Mouse (Mus musculus) myocyte (in vitro differentiated cells): Measurements from ENCODE around the gene Lrg1. TPM values are rescaled to one million over a fixed set of nuclear protein-coding genes. Genes with fewer than 3 reads are reported as not detected.

Source experiments
- H3K27me3 ChIP-seq: one replicate; pipeline ENCODE4 v1.6.1; 2011; ENCODE audit not compliant: control insufficient read depth, insufficient read depth, insufficient read length
- H3K36me3 ChIP-seq: one replicate; pipeline ENCODE4 v1.6.1; 2011; ENCODE audit not compliant: control insufficient read depth, insufficient read depth
- H3K4me2 ChIP-seq: one replicate; pipeline ENCODE4 v1.6.1; 2011; ENCODE audit warnings: low read depth, control low read depth
- H3K4me3 ChIP-seq: one replicate; pipeline ENCODE4 v1.5.1; 2011; ENCODE audit warnings: mild to moderate bottlenecking, control low read depth, moderate library complexity
- H3K79me2 ChIP-seq: one replicate; pipeline ENCODE4 v1.6.1; 2011; ENCODE audit not compliant: control insufficient read depth, insufficient read depth
- H3ac ChIP-seq: one replicate; pipeline ENCODE4 v1.6.1; 2011; ENCODE audit not compliant: control insufficient read depth, insufficient read length
- CEBPB ChIP-seq: IDR thresholded peaks from 2 replicates; pipeline ENCODE4 v1.6.1; 2011; ENCODE audit warnings: mild to moderate bottlenecking, moderate library complexity; ENCODE audit not compliant: poor library complexity, insufficient read depth, severe bottlenecking
- E2F4 ChIP-seq: IDR thresholded peaks from one replicate; pipeline ENCODE4 v1.6.1; 2011; ENCODE audit warnings: mild to moderate bottlenecking, control low read depth, moderate library complexity; ENCODE audit not compliant: insufficient read depth
- MAX ChIP-seq: IDR thresholded peaks from one replicate; pipeline ENCODE4 v1.6.1; 2011; ENCODE audit warnings: low read depth, mild to moderate bottlenecking, control low read depth
- MYOD1 ChIP-seq, 3 experiments: IDR thresholded peaks; one replicate each; pipeline ENCODE4 v1.6.1; 2011; ENCODE audit warnings: control low read depth in 2 of 3, low read depth in 2 of 3, mild to moderate bottlenecking in 2 of 3, moderate library complexity in 1 of 3; ENCODE audit not compliant: insufficient read length in 2 of 3, control insufficient read depth in 1 of 3
- MYOG ChIP-seq, 3 experiments: IDR thresholded peaks; one replicate each; pipeline ENCODE4 v1.6.1; 2011; ENCODE audit warnings: control low read depth in 2 of 3, low read depth in 2 of 3, mild to moderate bottlenecking in 2 of 3; ENCODE audit not compliant: insufficient read length in 2 of 3, control insufficient read depth in 1 of 3, insufficient read depth in 1 of 3
- POLR2A ChIP-seq: IDR thresholded peaks from one replicate; pipeline ENCODE4 v1.6.1; 2011; ENCODE audit warnings: low read depth, mild to moderate bottlenecking, control low read depth, moderate library complexity; ENCODE audit not compliant: insufficient read length
- POLR2AphosphoS2 ChIP-seq: IDR thresholded peaks from one replicate; pipeline ENCODE4 v1.6.1; 2011; ENCODE audit warnings: low read depth, control low read depth; ENCODE audit not compliant: insufficient read length
- REST ChIP-seq: IDR thresholded peaks from one replicate; pipeline ENCODE4 v1.6.1; 2011; ENCODE audit warnings: mild to moderate bottlenecking, control low read depth, moderate library complexity; ENCODE audit not compliant: insufficient read depth, insufficient read length
- SRF ChIP-seq: IDR thresholded peaks from one replicate; pipeline ENCODE4 v1.6.1; 2011; ENCODE audit warnings: low read depth; ENCODE audit not compliant: control insufficient read depth, insufficient read length
- TCF12 ChIP-seq: IDR thresholded peaks from one replicate; pipeline ENCODE4 v1.6.1; 2011; ENCODE audit warnings: mild to moderate bottlenecking, control low read depth; ENCODE audit not compliant: poor library complexity, insufficient read depth, severe bottlenecking
- TCF3 ChIP-seq: IDR thresholded peaks from one replicate; pipeline ENCODE4 v1.6.1; 2011; ENCODE audit warnings: low read depth, control low read depth; ENCODE audit not compliant: insufficient read length
- USF1 ChIP-seq: IDR thresholded peaks from one replicate; pipeline ENCODE4 v1.6.1; 2011; ENCODE audit warnings: low read depth, mild to moderate bottlenecking, control low read depth, moderate library complexity
- polyA plus RNA-seq: library from polyadenylated mRNA; unstranded; fragments of >200 nt; fragmentation: generic; extraction: Trizol; gene quantifications from one replicate; pipeline ENCODE4 v1.2.1, GENCODE M21; 2012; ENCODE audit warnings: missing spikeins

Gene Lrg1
- polyA plus RNA-seq, 1 experiment: 0.04 TPM

GRCm38 (mm10) chr17:56077523-56077922, 44.3 kb downstream of the Lrg1 start:
- no peak overlapping the region for H3K4me3 ChIP-seq
- peaks cover 29% of the 10 kb centered on the region for H3K79me2 ChIP-seq
- TF ChIP-seq MYOD1 (IDR thresholded peaks at IDR 0.05; ENCODE audit: control insufficient read depth in 1 of 3, insufficient read length in 2 of 3, low read depth in 2 of 3): no peak
- no peak for TF ChIP-seq POLR2A
- TF ChIP-seq REST: no peak
- no peak for TF ChIP-seq MYOG (IDR thresholded peaks at IDR 0.05; ENCODE audit: control insufficient read depth in 1 of 3, insufficient read depth in 1 of 3, insufficient read length in 2 of 3, low read depth in 2 of 3)
- TF ChIP-seq TCF3: no peak
- TF ChIP-seq POLR2AphosphoS2: no peak
- no peak for TF ChIP-seq MAX
- TF ChIP-seq TCF12: no peak
- no peak for TF ChIP-seq USF1
- TF ChIP-seq SRF: no peak
- no peaks in the 10 kb centered on the region for H3K27me3 ChIP-seq
- no peak overlapping the region for H3ac ChIP-seq
- H3K36me3 ChIP-seq: peaks cover 2% of the 10 kb centered on the region
- H3K4me2 ChIP-seq: no peak overlapping the region

- no peak for TF ChIP-seq POLR2AphosphoS2
- TF ChIP-seq E2F4: no peak
- peak; percentile 87 for TF ChIP-seq USF1
- Histone ChIP-seq H3K4me3 (peak within 1 kb of the TSS; percentile 44), H3K79me2 (peaks cover 1% of the 10 kb centered on the region), H3K27me3 (no peaks in the 10 kb centered on the region), H3K4me2 (peak within 1 kb of the TSS; percentile 90), H3ac (no peak within 1 kb of the TSS), H3K36me3 (peaks cover 16% of the 10 kb centered on the region)
These were observed 47.0 kb downstream of the Lrg1 start, which contains the start of gene Ubxn6 for GRCm38 (mm10) chr17:56074827-56075208. Gene Ubxn6 (minus strand): TSS chr17:56075028.

GRCm38 (mm10) chr17:56074097-56074826, 47.5 kb downstream of the Lrg1 start:
- no peaks in the 10 kb centered on the region for H3K27me3 ChIP-seq
- H3K79me2 ChIP-seq: no peaks in the 10 kb centered on the region
- H3K36me3 ChIP-seq: peaks cover 17% of the 10 kb centered on the region
- peak overlapping the region; percentile 44 for H3K4me3 ChIP-seq
- peak overlapping the region; percentile 90 for H3K4me2 ChIP-seq
- no peak overlapping the region for H3ac ChIP-seq
- no peak for TF ChIP-seq TCF3
- TF ChIP-seq TCF12: no peak
- no peak for TF ChIP-seq USF1
- peak; percentile 17 for TF ChIP-seq POLR2AphosphoS2
- TF ChIP-seq POLR2A: peak; percentile 25

GRCm38 (mm10) chr17:56072243-56072642, 49.6 kb downstream of the Lrg1 start:
- Histone ChIP-seq H3K4me2 (no peak overlapping the region), H3K79me2 (no peaks in the 10 kb centered on the region), H3K36me3 (peaks cover 17% of the 10 kb centered on the region), H3ac (no peak overlapping the region), H3K4me3 (no peak overlapping the region), H3K27me3 (no peaks in the 10 kb centered on the region)
- TF ChIP-seq POLR2AphosphoS2 (no peak), MYOD1 (IDR thresholded peaks at IDR 0.05; ENCODE audit: control insufficient read depth in 1 of 3, insufficient read length in 2 of 3, low read depth in 2 of 3) (no peak), POLR2A (no peak), CEBPB (no peak), REST (no peak), TCF3 (no peak)

GRCm38 (mm10) chr17:56071126-56071525, 50.7 kb downstream of the Lrg1 start:
- Histone ChIP-seq H3K4me2 (no peak overlapping the region), H3K36me3 (peaks cover 21% of the 10 kb centered on the region), H3ac (no peak overlapping the region), H3K4me3 (no peak overlapping the region), H3K27me3 (no peaks in the 10 kb centered on the region), H3K79me2 (no peaks in the 10 kb centered on the region)
- TF ChIP-seq USF1: no peak
- no peak for TF ChIP-seq CEBPB
- no peak for TF ChIP-seq TCF3
- TF ChIP-seq MYOG (IDR thresholded peaks at IDR 0.05; ENCODE audit: control insufficient read depth in 1 of 3, insufficient read depth in 1 of 3, insufficient read length in 2 of 3, low read depth in 2 of 3): no peak
- TF ChIP-seq POLR2AphosphoS2: no peak
- no peak for TF ChIP-seq REST
- TF ChIP-seq POLR2A: no peak
- TF ChIP-seq MYOD1 (IDR thresholded peaks at IDR 0.05; ENCODE audit: control insufficient read depth in 1 of 3, insufficient read length in 2 of 3, low read depth in 2 of 3): no peak

Other genes with a start within 250 kb of the Lrg1 start
- gene Zfp119a, start 243.1 kb downstream of the Lrg1 start, polyA plus RNA-seq: 0.98 TPM
- 1.1 TPM for gene Zfp959, start 229.9 kb downstream of the Lrg1 start, polyA plus RNA-seq
- 0.82 TPM for gene Zfp119b, start 172.5 kb downstream of the Lrg1 start, polyA plus RNA-seq
- gene Ebi3, start 169.4 kb downstream of the Lrg1 start, polyA plus RNA-seq: not detected
- gene Yju2, start 162.9 kb downstream of the Lrg1 start, polyA plus RNA-seq: 9.3 TPM
- gene Shd, start 151.5 kb downstream of the Lrg1 start, polyA plus RNA-seq: 0.13 TPM
- gene Fsd1, start 135.5 kb downstream of the Lrg1 start, polyA plus RNA-seq: 0.36 TPM
- 0.46 TPM for gene Stap2, start 116.4 kb downstream of the Lrg1 start, polyA plus RNA-seq
- 92.1 TPM for gene Mpnd, start 116.3 kb downstream of the Lrg1 start, polyA plus RNA-seq
- gene Sh3gl1, start 85.4 kb downstream of the Lrg1 start, polyA plus RNA-seq: 66.9 TPM
- 8.0 TPM for gene Chaf1a, start 81.6 kb downstream of the Lrg1 start, polyA plus RNA-seq
- gene Ubxn6, start 47.0 kb downstream of the Lrg1 start, polyA plus RNA-seq: 54.3 TPM
- gene Hdgfl2, start 42.4 kb downstream of the Lrg1 start, polyA plus RNA-seq: 56.4 TPM
- gene Plin4, start 12.2 kb downstream of the Lrg1 start, polyA plus RNA-seq: 0.30 TPM
- 0.06 TPM for gene Plin5, start 4.4 kb downstream of the Lrg1 start, polyA plus RNA-seq
- 1.4 TPM for gene Sema6b, start 18.3 kb upstream of the Lrg1 start, polyA plus RNA-seq
- gene Tnfaip8l1, start 40.5 kb upstream of the Lrg1 start, polyA plus RNA-seq: 2.3 TPM
- 73.9 TPM for gene Mydgf, start 61.9 kb upstream of the Lrg1 start, polyA plus RNA-seq
- gene Dpp9, start 96.9 kb upstream of the Lrg1 start, polyA plus RNA-seq: 37.1 TPM
- 43.6 TPM for gene Fem1a, start 134.8 kb upstream of the Lrg1 start, polyA plus RNA-seq
- 9.1 TPM for gene Ticam1, start 154.8 kb upstream of the Lrg1 start, polyA plus RNA-seq
- gene Plin3, start 170.9 kb upstream of the Lrg1 start, polyA plus RNA-seq: 44.8 TPM
- not detected for gene Arrdc5, start 178.3 kb upstream of the Lrg1 start, polyA plus RNA-seq
- gene Uhrf1, start 181.3 kb upstream of the Lrg1 start, polyA plus RNA-seq: 18.4 TPM
- gene Kdm4b, start 204.1 kb upstream of the Lrg1 start, polyA plus RNA-seq: 31.3 TPM